In genomic region chr8:86845875-86846274, GRCm38 (mm10) we compare ENCODE assay signal across 19 mouse cellular contexts. TPM values are rescaled to one million over a fixed set of nuclear protein-coding genes. Genes with fewer than 3 reads are reported as not detected.
DNase-seq lines count a peak whose midpoint lies in the region; ATAC-seq and TF ChIP-seq lines count a peak whose summit lies in the region.
"Had no signal": no experiment of that assay in that cellular context is flagged by ENCODE, and none has a peak within 500 bp of the region (broad histone marks: within the 10 kb centered on the region; RNA-seq: fewer than 3 reads in every experiment).

No protein-coding gene starts in this region.

- peak overlapping the region; percentile 32; the same call in 1 of the 2 replicates for H3K27ac ChIP-seq in layer of hippocampus, adult 2 months
- no peak overlapping the region for H3K27ac ChIP-seq in midbrain, embryonic 11.5 days (ENCODE audit: low read depth, low read length)
- H3K27ac ChIP-seq in midbrain, embryonic 15.5 days, result no peak overlapping the region
- H3K27ac ChIP-seq: embryonic facial prominence, embryonic 10.5 days; embryonic facial prominence, embryonic 12.5 days; forebrain, embryonic 13.5 days; forebrain, embryonic 15.5 days had no signal

- DNase-seq in layer of hippocampus, adult 2 months (ENCODE audit: low spot score in 2 of 2), result no peak
- no peak for DNase-seq in layer of hippocampus, postnatal 14 days (ENCODE audit: low spot score in 2 of 2)
- peak; percentile 2 for DNase-seq in midbrain, embryonic 11.5 days (ENCODE audit: low spot score, missing footprints)
- DNase-seq in right cerebral cortex, postnatal 14 days, result peak; percentile 18
- no peak for DNase-seq in right cerebral cortex, postnatal 25 days
- no peak for DNase-seq in heart, adult 11 months
- DNase-seq: adrenal gland, adult 2 months; adrenal gland, postnatal 10 days; adrenal gland, postnatal 25 days; cerebellum, adult 11-12 months; cerebellum, adult 2 months; cerebellum, adult 9-10 months; cerebellum, postnatal 10 days; cerebellum, postnatal 25 days had no signal

- no peak overlapping the region for H3K9ac ChIP-seq in midbrain, embryonic 11.5 days (ENCODE audit: low read length)
- no peak overlapping the region for H3K9ac ChIP-seq in midbrain, embryonic 15.5 days
- H3K9ac ChIP-seq: embryonic facial prominence, embryonic 12.5 days; forebrain, embryonic 13.5 days; forebrain, embryonic 15.5 days had no signal

- H3K4me2 ChIP-seq in midbrain, embryonic 11.5 days, result no peak overlapping the region
- H3K4me2 ChIP-seq in midbrain, embryonic 15.5 days, result no peak overlapping the region
- H3K4me2 ChIP-seq: embryonic facial prominence, embryonic 12.5 days; forebrain, embryonic 13.5 days; forebrain, embryonic 15.5 days had no signal

- H3K4me3 ChIP-seq in layer of hippocampus, adult 2 months, result no peak overlapping the region
- H3K4me3 ChIP-seq in midbrain, embryonic 11.5 days (ENCODE audit: low read depth, low read length), result no peak overlapping the region
- H3K4me3 ChIP-seq in midbrain, embryonic 15.5 days, result no peak overlapping the region
- H3K4me3 ChIP-seq: embryonic facial prominence, embryonic 10.5 days; embryonic facial prominence, embryonic 12.5 days; forebrain, embryonic 13.5 days; forebrain, embryonic 15.5 days had no signal

- ATAC-seq in midbrain, embryonic 11.5 days (ENCODE audit: low FRiP score), result no peak
- no peak for ATAC-seq in midbrain, embryonic 15.5 days (replicated peaks)
- ATAC-seq: forebrain, embryonic 13.5 days; forebrain, embryonic 15.5 days had no signal

- no peaks in the 10 kb centered on the region for H3K27me3 ChIP-seq in midbrain, embryonic 11.5 days (ENCODE audit: control insufficient read depth, insufficient read depth, low read length)
- H3K27me3 ChIP-seq in midbrain, embryonic 15.5 days (replicated peaks), result no peaks in the 10 kb centered on the region
- H3K27me3 ChIP-seq: embryonic facial prominence, embryonic 12.5 days; forebrain, embryonic 13.5 days; forebrain, embryonic 15.5 days had no signal

- 94% methylated on average over 5 of the region's 5 CpGs for WGBS in midbrain, embryonic 11.5 days
- 92% methylated on average over 5 of the region's 5 CpGs for WGBS in midbrain, embryonic 15.5 days

- no peaks in the 10 kb centered on the region for H3K9me3 ChIP-seq in midbrain, embryonic 11.5 days (ENCODE audit: control insufficient read depth, low read length)
- no peaks in the 10 kb centered on the region for H3K9me3 ChIP-seq in midbrain, embryonic 15.5 days
- H3K9me3 ChIP-seq: embryonic facial prominence, embryonic 10.5 days; embryonic facial prominence, embryonic 12.5 days; forebrain, embryonic 13.5 days; forebrain, embryonic 15.5 days had no signal

- TF ChIP-seq CTCF in layer of hippocampus, adult 2 months (conservative IDR thresholded peaks at IDR 0.05), result no peak

- no peaks in the 10 kb centered on the region for H3K4me1 ChIP-seq in midbrain, embryonic 11.5 days (ENCODE audit: control insufficient read depth, insufficient read depth, low read length)
- no peaks in the 10 kb centered on the region for H3K4me1 ChIP-seq in midbrain, embryonic 15.5 days
- H3K4me1 ChIP-seq: embryonic facial prominence, embryonic 12.5 days; forebrain, embryonic 13.5 days; forebrain, embryonic 15.5 days had no signal

- H3K36me3 ChIP-seq in midbrain, embryonic 11.5 days (ENCODE audit: control insufficient read depth, insufficient read depth, low read length), result peaks cover 8% of the 10 kb centered on the region
- peaks cover 33% of the 10 kb centered on the region for H3K36me3 ChIP-seq in midbrain, embryonic 15.5 days (replicated peaks)

RNA-seq across cellular contexts. Expression of gene N4bp1, which starts 39.2 kb away (rescaled TPM):
- 10 to 100 TPM; 39.8 to 42.2 TPM for total RNA-seq in layer of hippocampus, adult 2 months (2021)
- 10 to 100 TPM; 24.8 to 27.5 TPM for total RNA-seq in layer of hippocampus, postnatal 14 days (2021)
- polyA plus RNA-seq in midbrain, embryonic 11.5 days (2014; fragmentation: Nextera tagmentation; extraction: Ambion mirVana), result 10.2 and 10.8 TPM in 2 replicates
- 11.4 and 11.8 TPM in 2 replicates for polyA plus RNA-seq in midbrain, embryonic 15.5 days (2015; fragmentation: Nextera tagmentation; extraction: Ambion mirVana)

Comparison
In these comparisons a context has a peak if more than half of its experiments do, and no peak if none do; other contexts are left out.
1. DNase-seq: peak in midbrain, embryonic 11.5 days (single experiment) and right cerebral cortex, postnatal 14 days (single experiment); none in layer of hippocampus, adult 2 months (0 of 2), layer of hippocampus, postnatal 14 days (0 of 2), right cerebral cortex, postnatal 25 days (single experiment) and heart, adult 11 months (single experiment).